Mouse (Mus musculus) cerebellum, adult 11-12 months (tissue): Measurements from ENCODE around the gene Spry1.

Source experiments
- DNase-seq: peaks from one replicate; pipeline ENCODE4 v3.0.0; 2022

Spry1 gene

GRCm38 (mm10) chr3:37642681-37643214 lies 3.0 kb downstream of the Spry1 start:
- DNase-seq, result no peak

- DNase-seq, result no peak
Measured at GRCm38 (mm10) chr3:37643411-37643810, 3.7 kb downstream of the Spry1 start.

- DNase-seq, result no peak
Measured at GRCm38 (mm10) chr3:37643903-37644302, 4.2 kb downstream of the Spry1 start.

- no peak for DNase-seq
Measured at GRCm38 (mm10) chr3:37645061-37645460, 5.3 kb downstream of the Spry1 start.

- no peak for DNase-seq
Measured at GRCm38 (mm10) chr3:37646221-37646620, 6.5 kb downstream of the Spry1 start.

GRCm38 (mm10) chr3:37647225-37647624 lies 7.5 kb downstream of the Spry1 start:
- no peak for DNase-seq

GRCm38 (mm10) chr3:37648244-37648643 lies 8.5 kb downstream of the Spry1 start:
- DNase-seq, result no peak

GRCm38 (mm10) chr3:37649281-37649680 lies 9.5 kb downstream of the Spry1 start:
- DNase-seq, result no peak

- no peak for DNase-seq
Measured at GRCm38 (mm10) chr3:37652537-37652936, 12.8 kb downstream of the Spry1 start.

- no peak for DNase-seq
Measured at GRCm38 (mm10) chr3:37653935-37654729, 14.4 kb downstream of the Spry1 start.

- no peak for DNase-seq
Measured at GRCm38 (mm10) chr3:37654787-37655186, 15.0 kb downstream of the Spry1 start.

- no peak for DNase-seq
Measured at GRCm38 (mm10) chr3:37655933-37656633, 16.3 kb downstream of the Spry1 start.

- no peak for DNase-seq
Measured at GRCm38 (mm10) chr3:37657009-37657408, 17.3 kb downstream of the Spry1 start.

- no peak for DNase-seq
Measured at GRCm38 (mm10) chr3:37658155-37658554, 18.4 kb downstream of the Spry1 start.

GRCm38 (mm10) chr3:37659621-37660020 lies 19.9 kb downstream of the Spry1 start:
- no peak for DNase-seq

GRCm38 (mm10) chr3:37666291-37667118 lies 26.8 kb downstream of the Spry1 start:
- DNase-seq, result no peak

GRCm38 (mm10) chr3:37667119-37667467 lies 27.3 kb downstream of the Spry1 start:
- DNase-seq, result no peak

GRCm38 (mm10) chr3:37667736-37668135 lies 28.0 kb downstream of the Spry1 start:
- no peak for DNase-seq

GRCm38 (mm10) chr3:37668652-37669051 lies 28.9 kb downstream of the Spry1 start:
- DNase-seq, result no peak

GRCm38 (mm10) chr3:37669100-37669499 lies 29.4 kb downstream of the Spry1 start:
- DNase-seq, result no peak

- no peak for DNase-seq
Measured at GRCm38 (mm10) chr3:37672266-37673040, 32.7 kb downstream of the Spry1 start.

GRCm38 (mm10) chr3:37673513-37674261 lies 33.9 kb downstream of the Spry1 start:
- no peak for DNase-seq
